Mouse (Mus musculus) cerebellum, adult 2 months (tissue): ENCODE measurements around the gene Gtpbp10.

Experiments
- CTCF ChIP-seq: fragments of 200-500 bp; IDR thresholded peaks from 2 replicates; pipeline ENCODE4 v1.5.1; 2011; ENCODE audit warnings: low read depth, mild to moderate bottlenecking, control low read depth, low read length, moderate library complexity, borderline replicate concordance; ENCODE audit not compliant: insufficient read depth
- POLR2A ChIP-seq: fragments of 200-500 bp; IDR thresholded peaks from 2 replicates; pipeline ENCODE4 v1.6.1; 2011; ENCODE audit warnings: low read length, control low read depth, borderline replicate concordance; ENCODE audit not compliant: insufficient read depth

DNA sequence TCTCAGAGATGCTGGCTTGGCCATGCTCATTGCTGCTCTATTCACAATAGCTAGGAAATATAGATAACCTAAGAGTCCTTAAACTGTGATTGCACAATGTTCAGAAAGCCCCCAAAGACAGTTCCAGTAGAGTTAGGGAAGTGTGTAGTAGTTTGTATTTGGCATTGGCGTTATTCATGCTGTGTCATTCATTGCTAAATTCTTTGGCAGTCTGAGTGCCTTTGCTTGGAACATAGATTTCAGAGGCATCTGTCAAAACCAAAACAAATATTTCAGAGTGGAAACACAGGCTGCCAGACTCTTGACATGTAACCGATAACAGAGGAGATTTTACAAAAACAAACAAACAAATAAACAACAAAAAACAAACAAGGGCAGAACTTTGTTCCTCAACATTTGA is 57.8 kb downstream of the Gtpbp10 start:
- no peak for TF ChIP-seq CTCF
- TF ChIP-seq POLR2A: no peak
